Mouse (Mus musculus): Measurements from ENCODE around the gene Rassf1. TPM values are rescaled to one million over a fixed set of nuclear protein-coding genes. Genes with fewer than 3 reads are reported as not detected.

Rassf1 gene
- polyA plus RNA-seq, 1 experiment from 2014 or later = 54.1 TPM

DNA sequence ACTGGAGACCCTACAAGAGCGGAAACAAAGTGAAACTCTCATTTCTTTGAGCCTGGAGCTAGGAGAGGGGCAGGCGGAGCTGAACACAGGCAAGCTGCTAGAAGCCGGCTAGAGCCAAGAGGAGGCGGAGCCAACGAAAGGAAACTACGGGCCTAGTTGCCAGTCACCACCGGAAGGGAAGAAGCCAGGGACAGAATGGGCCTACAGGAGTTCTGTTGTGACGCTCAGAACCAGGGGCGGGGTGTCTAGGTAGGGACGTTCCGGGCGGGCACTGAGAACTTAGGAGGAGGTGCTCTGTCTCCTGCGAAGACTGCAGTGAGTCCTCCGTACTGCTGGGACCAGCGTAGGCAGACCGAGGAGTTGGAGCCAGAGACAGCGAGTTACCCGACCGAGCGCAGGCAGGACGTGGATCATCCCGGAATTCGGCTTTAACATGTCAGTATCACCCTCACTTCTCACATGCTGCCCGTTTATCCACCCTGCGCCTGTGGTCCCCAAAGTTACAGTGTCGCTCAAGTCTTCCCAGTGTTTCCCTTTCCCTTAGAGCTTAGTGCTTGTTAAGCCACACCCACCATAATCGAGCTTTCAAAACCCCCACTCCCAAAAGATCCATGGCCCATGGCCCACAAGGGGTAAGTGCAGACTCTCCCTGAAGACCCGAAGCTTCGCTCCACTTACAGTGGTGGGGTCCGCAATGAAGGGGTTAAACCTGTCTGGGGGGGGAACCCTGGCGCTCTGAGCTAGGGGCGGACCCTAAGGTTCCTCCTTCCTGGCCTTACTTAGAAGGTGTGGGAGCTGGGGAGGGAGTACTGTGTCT is 29.4 kb downstream of the Rassf1 start, which contains the start of gene Hyal3:
Gene Hyal3 (plus strand): TSS at position 318 of the 817 bp plus-strand sequence.
- peak within 1 kb of the TSS; percentile 51 for H3K4me3 ChIP-seq (ENCODE audit: low read depth, low read length)
- H3K4me2 ChIP-seq = peak within 1 kb of the TSS; percentile 73
- peak within 1 kb of the TSS; percentile 66 for H3K9ac ChIP-seq
- DNase-seq (peak; percentile 96), ATAC-seq (ENCODE audit: insufficient read depth) (peak; percentile 80)
- no peaks in the 10 kb centered on the region for H3K9me3 ChIP-seq (ENCODE audit: low read depth, low read length)
- H3K27me3 ChIP-seq (ENCODE audit: insufficient read depth, low read length) = no peaks in the 10 kb centered on the region
- H3K4me1 ChIP-seq (ENCODE audit: insufficient read depth) = peaks cover 10% of the 10 kb centered on the region
- peaks cover 18% of the 10 kb centered on the region; the same call in 1 of the 2 replicates for H3K36me3 ChIP-seq (ENCODE audit: insufficient read depth)
- H3K27ac ChIP-seq (ENCODE audit: low read depth) = peak within 1 kb of the TSS; percentile 93
- under 1% methylated on average over 32 of the region's 32 CpGs for WGBS
- TF ChIP-seq CTCF (IDR thresholded peaks at IDR 0.05; ENCODE audit: low read depth) = no peak

DNA sequence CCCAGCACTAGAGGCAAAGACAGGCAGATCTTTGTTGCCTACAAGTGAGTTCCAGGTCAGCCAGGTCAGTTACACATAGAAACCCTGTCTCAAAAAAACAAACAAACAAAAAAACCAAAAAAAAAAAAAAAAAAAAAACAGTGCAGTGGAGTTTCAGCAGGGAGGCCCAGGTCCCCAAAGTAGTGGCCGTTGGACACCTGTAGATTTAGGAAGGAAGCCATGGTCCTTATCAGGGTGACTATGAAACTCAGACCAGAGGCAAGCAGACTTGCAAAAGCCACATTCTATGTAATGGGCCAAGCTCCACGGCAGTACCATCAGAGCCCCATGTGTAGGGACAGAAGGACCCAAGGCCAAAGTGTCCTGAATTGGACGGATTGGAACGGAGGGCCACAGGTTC is 30.2 kb downstream of the Rassf1 start:
- peak overlapping the region; percentile 73 for H3K4me2 ChIP-seq
- no peak for DNase-seq

DNA sequence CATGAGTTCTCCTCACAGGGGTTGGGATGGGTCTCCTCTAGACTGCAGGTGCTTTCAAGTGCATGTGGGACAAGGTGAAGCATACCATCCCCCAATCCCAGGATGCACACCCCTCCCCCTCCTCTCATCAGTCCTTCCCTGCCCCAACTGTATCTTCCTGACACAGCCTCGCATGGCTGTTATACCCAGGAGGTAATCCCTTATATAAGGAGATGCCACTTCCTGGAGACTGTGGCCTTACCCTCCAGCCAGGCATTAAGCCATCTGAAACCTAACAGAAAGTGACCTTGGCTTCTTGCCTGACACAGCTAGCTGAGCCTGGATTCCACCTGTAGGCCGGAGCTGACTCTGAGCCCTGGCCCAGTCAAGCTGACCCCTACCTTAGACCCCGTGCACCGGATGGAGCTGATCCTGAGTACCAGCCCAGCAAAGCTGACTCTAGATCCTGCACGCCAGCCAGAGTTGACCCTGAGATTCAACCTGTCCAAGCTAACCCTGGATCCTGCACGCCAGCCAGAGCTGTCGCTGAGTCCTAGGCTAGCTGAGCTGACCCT is 31.2 kb downstream of the Rassf1 start:
- H3K36me3 ChIP-seq (ENCODE audit: insufficient read depth) = peaks cover 18% of the 10 kb centered on the region; the same call in 1 of the 2 replicates
- ATAC-seq (ENCODE audit: insufficient read depth) (no peak), DNase-seq (no peak)
- no peak for TF ChIP-seq CTCF (IDR thresholded peaks at IDR 0.05; ENCODE audit: low read depth)
- no peaks in the 10 kb centered on the region for H3K4me1 ChIP-seq (ENCODE audit: insufficient read depth)
- H3K4me3 ChIP-seq (ENCODE audit: low read depth, low read length) = no peak overlapping the region
- H3K9me3 ChIP-seq (ENCODE audit: low read depth, low read length) = no peaks in the 10 kb centered on the region
- H3K27ac ChIP-seq (ENCODE audit: low read depth) = no peak overlapping the region
- H3K4me2 ChIP-seq = 0 out of 2 replicates have a peak overlapping the region, but pooled peaks have one; percentile 73
- no peaks in the 10 kb centered on the region for H3K27me3 ChIP-seq (ENCODE audit: insufficient read depth, low read length)
- H3K9ac ChIP-seq = no peak overlapping the region; the same call in 1 of the 2 replicates
- 87% methylated on average over 7 of the region's 7 CpGs for WGBS

More for the DNA sequence above, 30.2 kb downstream of the Rassf1 start:
- Histone ChIP-seq H3K4me3 (ENCODE audit: low read depth, low read length) (peak overlapping the region; percentile 51), H3K36me3 (ENCODE audit: insufficient read depth) (peaks cover 18% of the 10 kb centered on the region; the same call in 1 of the 2 replicates), H3K27me3 (ENCODE audit: insufficient read depth, low read length) (no peaks in the 10 kb centered on the region), H3K9me3 (ENCODE audit: low read depth, low read length) (no peaks in the 10 kb centered on the region), H3K27ac (ENCODE audit: low read depth) (peak overlapping the region; percentile 93), H3K9ac (peak overlapping the region; percentile 66), H3K4me1 (ENCODE audit: insufficient read depth) (peaks cover 4% of the 10 kb centered on the region)
- no peak for ATAC-seq (ENCODE audit: insufficient read depth)
- WGBS = 60% methylated on average over 4 of the region's 4 CpGs
- no peak for TF ChIP-seq CTCF (IDR thresholded peaks at IDR 0.05; ENCODE audit: low read depth)

DNA sequence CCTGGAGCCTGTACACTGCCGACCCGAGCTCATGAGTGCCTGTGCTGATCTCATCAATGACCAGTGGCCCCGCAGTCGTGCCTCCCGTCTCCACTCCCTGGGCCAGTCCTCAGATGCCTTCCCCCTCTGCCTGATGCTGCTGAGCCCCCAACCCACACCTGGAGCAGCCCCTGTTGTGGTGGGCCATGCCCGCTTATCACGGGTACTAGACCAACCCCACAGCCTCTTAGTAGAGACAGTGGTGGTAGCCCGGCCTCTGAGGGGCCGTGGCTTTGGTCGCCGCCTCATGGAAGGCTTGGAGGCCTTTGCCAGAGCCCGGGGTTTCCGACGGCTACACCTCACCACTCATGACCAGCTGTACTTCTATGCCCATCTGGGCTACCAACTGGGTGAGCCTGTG is 31.8 kb downstream of the Rassf1 start:
- no peak overlapping the region for H3K27ac ChIP-seq (ENCODE audit: low read depth)
- no peak overlapping the region for H3K4me2 ChIP-seq
- H3K27me3 ChIP-seq (ENCODE audit: insufficient read depth, low read length) = no peaks in the 10 kb centered on the region
- H3K36me3 ChIP-seq (ENCODE audit: insufficient read depth) = peaks cover 18% of the 10 kb centered on the region; the same call in 1 of the 2 replicates
- H3K4me3 ChIP-seq (ENCODE audit: low read depth, low read length) = no peak overlapping the region
- TF ChIP-seq CTCF (IDR thresholded peaks at IDR 0.05; ENCODE audit: low read depth) = no peak
- ATAC-seq (ENCODE audit: insufficient read depth) (no peak), DNase-seq (no peak)
- WGBS = 91% methylated on average over 14 of the region's 14 CpGs
- H3K4me1 ChIP-seq (ENCODE audit: insufficient read depth) = peaks cover 2% of the 10 kb centered on the region; the same call in 1 of the 2 replicates
- no peak overlapping the region for H3K9ac ChIP-seq
- H3K9me3 ChIP-seq (ENCODE audit: low read depth, low read length) = no peaks in the 10 kb centered on the region

DNA sequence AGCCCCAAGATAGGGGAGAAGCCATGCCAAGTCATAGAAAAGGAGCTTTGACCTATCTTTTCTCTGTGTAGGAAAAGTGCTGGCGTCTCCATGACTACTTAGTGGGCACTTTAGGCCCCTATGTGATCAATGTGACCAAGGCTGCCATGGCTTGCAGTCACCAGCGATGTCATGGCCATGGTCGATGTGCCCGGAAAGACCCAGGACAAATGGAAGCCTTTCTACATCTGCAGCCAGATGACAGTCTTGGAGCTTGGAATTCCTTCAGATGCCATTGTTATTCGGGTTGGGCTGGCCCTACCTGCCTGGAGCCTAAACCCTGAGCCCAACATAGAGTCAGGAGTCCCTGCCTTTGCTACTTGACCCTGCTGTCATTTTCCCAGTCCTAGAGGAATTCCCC is 35.1 kb downstream of the Rassf1 start:
- Histone ChIP-seq H3K4me3 (ENCODE audit: low read depth, low read length) (no peak overlapping the region; the same call in 1 of the 2 replicates), H3K27ac (ENCODE audit: low read depth) (no peak overlapping the region), H3K27me3 (ENCODE audit: insufficient read depth, low read length) (no peaks in the 10 kb centered on the region), H3K36me3 (ENCODE audit: insufficient read depth) (peaks cover 38% of the 10 kb centered on the region), H3K4me1 (ENCODE audit: insufficient read depth) (peaks cover 8% of the 10 kb centered on the region; the same call in 1 of the 2 replicates), H3K9me3 (ENCODE audit: low read depth, low read length) (no peaks in the 10 kb centered on the region), H3K9ac (no peak overlapping the region), H3K4me2 (peak overlapping the region; percentile 13; the same call in 1 of the 2 replicates)
- ATAC-seq (ENCODE audit: insufficient read depth) = no peak
- TF ChIP-seq CTCF (IDR thresholded peaks at IDR 0.05; ENCODE audit: low read depth) = no peak
- DNase-seq = no peak
- WGBS = 84% methylated on average over 5 of the region's 5 CpGs

DNA sequence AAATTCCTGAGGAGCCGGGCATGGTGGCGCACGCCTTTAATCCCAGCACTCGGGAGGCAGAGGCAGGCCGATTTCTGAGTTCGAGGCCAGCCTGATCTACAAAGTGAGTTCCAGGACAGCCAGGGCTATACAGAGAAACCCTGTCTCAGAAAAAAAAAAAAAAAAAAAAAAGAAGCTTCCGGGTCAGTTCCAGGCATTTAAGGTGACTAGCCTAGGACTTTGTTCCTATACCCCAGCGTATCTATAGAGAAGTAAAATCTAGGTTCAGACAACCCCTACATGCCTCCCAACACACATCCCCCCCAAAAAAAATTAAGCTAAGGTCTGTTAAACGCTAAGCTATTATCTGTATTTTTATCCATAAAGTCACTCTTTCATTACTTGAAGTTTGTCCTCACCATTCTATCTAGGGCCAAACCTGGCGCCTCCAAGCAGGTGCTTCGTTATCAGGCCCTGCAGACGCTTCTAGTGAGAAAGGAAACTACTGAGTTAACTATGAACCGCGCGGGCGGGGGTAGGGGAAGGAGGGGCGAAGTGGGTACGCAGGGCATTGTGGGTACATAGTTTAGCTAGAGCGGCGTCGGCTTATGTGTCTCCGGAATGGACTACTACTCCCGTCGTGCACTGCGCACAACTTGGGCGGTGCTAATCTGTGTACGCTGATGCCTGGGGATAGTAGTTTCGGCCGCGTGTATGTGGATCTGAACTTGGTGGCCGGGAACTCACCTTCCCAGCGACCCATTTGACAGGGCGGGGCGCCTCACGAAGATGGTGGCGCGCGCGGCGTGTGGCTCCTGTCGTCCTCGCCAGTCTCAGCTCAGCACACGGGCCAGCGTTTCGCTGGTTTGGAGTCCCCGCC is 35.8 kb downstream of the Rassf1 start, which contains the start of gene Ifrd2:
Gene Ifrd2 (plus strand): TSS at position 669 of the 859 bp plus-strand sequence.
- WGBS = 13% methylated on average over 46 of the region's 46 CpGs
- DNase-seq (peak; percentile 99), ATAC-seq (ENCODE audit: insufficient read depth) (peak; percentile 97)
- peak within 1 kb of the TSS; percentile 96 for H3K4me2 ChIP-seq
- no peaks in the 10 kb centered on the region for H3K9me3 ChIP-seq (ENCODE audit: low read depth, low read length)
- no peaks in the 10 kb centered on the region for H3K27me3 ChIP-seq (ENCODE audit: insufficient read depth, low read length)
- peaks cover 8% of the 10 kb centered on the region; the same call in 1 of the 2 replicates for H3K4me1 ChIP-seq (ENCODE audit: insufficient read depth)
- TF ChIP-seq CTCF (IDR thresholded peaks at IDR 0.05; ENCODE audit: low read depth) = no peak
- H3K4me3 ChIP-seq (ENCODE audit: low read depth, low read length) = peak within 1 kb of the TSS; percentile 78
- H3K27ac ChIP-seq (ENCODE audit: low read depth) = peak within 1 kb of the TSS; percentile 50; the same call in 1 of the 2 replicates
- peak within 1 kb of the TSS; percentile 68 for H3K9ac ChIP-seq
- peaks cover 45% of the 10 kb centered on the region for H3K36me3 ChIP-seq (ENCODE audit: insufficient read depth)
